Mouse (Mus musculus) liver, postnatal 0 days (tissue): ENCODE measurements around the gene M1ap. TPM values are rescaled to one million over a fixed set of nuclear protein-coding genes. Genes with fewer than 3 reads are reported as not detected.
A peak's percentile ranks its signal among the peaks of the same experiment; 100 is the strongest.

Experiments used
- ATAC-seq: fragments of 200-750 bp; cut with Nextera tagmentation; 2 replicates; pipeline ENCODE4 v1.8.0; 2017; ENCODE audit warnings: mild to moderate bottlenecking, moderate library complexity
- DNase-seq: peaks from one replicate; pipeline ENCODE4 v3.0.0-alpha.2; 2016
- H3K27ac ChIP-seq: fragments of 300-500 bp; sonication (generic); 2 replicates; pipeline ENCODE4 v1.5.1; 2014; ENCODE audit warnings: antibody characterized with exemption, moderate library complexity, mild to moderate bottlenecking, low read depth
- H3K27me3 ChIP-seq: fragments of 300-500 bp; sonication (generic); 2 replicates; pipeline ENCODE4 v1.6.1; 2014; ENCODE audit warnings: low read length, control low read depth, mixed read lengths; ENCODE audit not compliant: insufficient read depth
- H3K36me3 ChIP-seq: fragments of 300-500 bp; sonication (generic); replicated peaks from 2 replicates; pipeline ENCODE4 v1.6.1; 2014; ENCODE audit warnings: mild to moderate bottlenecking, control low read depth, low read length, moderate library complexity, mixed read lengths; ENCODE audit not compliant: insufficient read depth
- H3K4me1 ChIP-seq: fragments of 300-500 bp; sonication (generic); 2 replicates; pipeline ENCODE4 v1.6.1; 2014; ENCODE audit warnings: antibody characterized with exemption, mild to moderate bottlenecking, control low read depth; ENCODE audit not compliant: insufficient read depth
- H3K4me2 ChIP-seq: fragments of 300-500 bp; sonication (generic); 2 replicates; pipeline ENCODE4 v1.6.1; 2014; ENCODE audit warnings: low read depth, mild to moderate bottlenecking, low read length, moderate library complexity, mixed read lengths
- H3K4me3 ChIP-seq: fragments of 300-500 bp; sonication (generic); 2 replicates; pipeline ENCODE4 v1.5.1; 2014; ENCODE audit warnings: low read depth, low read length
- H3K9ac ChIP-seq: fragments of 300-500 bp; sonication (generic); replicated peaks from 2 replicates; pipeline ENCODE4 v1.6.1; 2014; ENCODE audit warnings: mild to moderate bottlenecking, moderate library complexity
- H3K9me3 ChIP-seq: fragments of 300-500 bp; sonication (generic); 2 replicates; pipeline ENCODE4 v1.6.1; 2016; ENCODE audit warnings: mild to moderate bottlenecking, control low read depth, low read length, mixed read lengths
- CTCF ChIP-seq: sonication (generic); IDR thresholded peaks from 2 replicates; pipeline ENCODE4 v1.5.1; 2016; ENCODE audit warnings: antibody characterized with exemption, low read depth
- EP300 ChIP-seq: IDR thresholded peaks from 2 replicates; pipeline ENCODE4 v1.6.1; 2016; ENCODE audit warnings: antibody characterized with exemption, low read depth, mild to moderate bottlenecking
- WGBS: fragments of 180-500 bp; shearing (Covaris S2); extraction: QIAGEN DNeasy Blood & Tissue Kit; methylation state at CpG from one replicate; pipeline ENCODE4 v1.1.7; 2014; ENCODE audit not compliant: insufficient replicate concordance; 5-methylcytosine and 5-hydroxymethylcytosine counted together
- polyA plus RNA-seq: library from polyadenylated mRNA; unstranded; fragments of >200 nt; fragmentation: Nextera tagmentation; extraction: Ambion mirVana; gene quantifications from 2 replicates; pipeline ENCODE4 v1.2.1, GENCODE M21; 2015

M1ap gene
- polyA plus RNA-seq, 1 experiment from 2014 or later, result 4.3 TPM

DNA sequence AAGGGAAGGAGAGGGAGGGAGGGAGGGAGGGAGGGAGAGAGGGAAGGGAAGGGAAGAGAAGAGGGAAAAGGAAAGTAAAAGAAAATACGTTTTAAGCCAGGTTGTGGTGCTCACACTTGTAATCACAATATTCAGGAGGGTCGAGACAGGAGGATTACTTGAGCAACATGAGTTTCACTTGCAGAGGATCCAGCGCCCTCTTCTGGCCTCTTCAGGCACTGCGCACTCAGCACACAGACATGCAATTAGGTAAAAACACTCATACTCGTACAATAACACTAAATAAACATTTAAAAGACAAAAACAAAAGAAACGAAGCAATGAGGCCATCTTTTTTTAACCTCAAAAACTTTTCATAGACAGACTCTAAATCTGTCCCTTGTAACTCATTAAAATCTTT lies 952 bp upstream of the M1ap start:
- no peaks in the 10 kb centered on the region for H3K4me1 ChIP-seq
- H3K36me3 ChIP-seq, result no peaks in the 10 kb centered on the region
- WGBS, result 47% methylated on average over 6 of the region's 6 CpGs
- DNase-seq (peak; percentile 44), ATAC-seq (no peak)
- no peak overlapping the region for H3K4me3 ChIP-seq
- no peaks in the 10 kb centered on the region; the same call in 1 of the 2 replicates for H3K9me3 ChIP-seq
- TF ChIP-seq EP300, result no peak
- peak; percentile 60 for TF ChIP-seq CTCF
- no peak overlapping the region for H3K27ac ChIP-seq
- no peak overlapping the region for H3K4me2 ChIP-seq
- H3K27me3 ChIP-seq, result no peaks in the 10 kb centered on the region
- no peak overlapping the region for H3K9ac ChIP-seq

DNA sequence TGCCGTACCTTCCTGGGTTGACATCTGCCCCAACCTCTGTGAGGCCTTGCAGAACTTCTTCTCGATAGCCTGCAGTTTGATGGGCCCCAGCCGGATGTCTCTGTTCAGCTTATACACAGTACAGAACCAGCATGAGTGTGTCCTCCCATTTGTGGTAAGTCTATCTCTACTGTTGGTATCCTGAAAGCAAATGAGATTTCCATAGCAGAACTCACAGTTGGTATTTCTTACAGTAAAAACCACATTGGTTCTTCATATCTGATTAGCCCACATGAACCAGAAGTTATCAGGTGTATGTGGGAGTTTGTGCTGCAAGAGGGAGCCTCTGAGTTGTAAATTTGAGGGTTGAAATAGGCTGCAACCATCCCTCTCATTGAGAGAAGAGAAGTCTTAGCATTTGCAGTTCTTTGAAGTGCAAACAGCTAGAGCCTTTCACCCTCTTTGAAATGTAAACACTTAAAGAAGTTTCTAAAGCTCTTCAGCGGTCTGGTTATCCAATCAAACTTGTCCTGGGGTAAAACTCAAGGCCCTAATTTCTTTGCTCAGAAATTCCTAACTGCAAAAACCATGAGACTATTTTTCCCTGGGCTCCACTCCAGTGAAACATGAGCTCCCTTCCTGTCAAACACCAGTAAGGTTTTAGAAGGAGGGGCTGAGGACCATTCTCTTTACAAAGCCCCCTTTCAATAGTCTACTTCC lies 10.0 kb downstream of the M1ap start:
- WGBS, result 41% methylated on average over 4 of the region's 4 CpGs
- no peak for DNase-seq
- Histone ChIP-seq H3K27ac (no peak overlapping the region), H3K9ac (no peak overlapping the region), H3K9me3 (no peaks in the 10 kb centered on the region), H3K27me3 (no peaks in the 10 kb centered on the region), H3K4me2 (no peak overlapping the region), H3K4me3 (no peak overlapping the region), H3K4me1 (0 out of 2 replicates have a peak, but pooled peaks cover 2% of the 10 kb centered on the region), H3K36me3 (no peaks in the 10 kb centered on the region)
- TF ChIP-seq CTCF, result no peak
- no peak for TF ChIP-seq EP300
- no peak for ATAC-seq

DNA sequence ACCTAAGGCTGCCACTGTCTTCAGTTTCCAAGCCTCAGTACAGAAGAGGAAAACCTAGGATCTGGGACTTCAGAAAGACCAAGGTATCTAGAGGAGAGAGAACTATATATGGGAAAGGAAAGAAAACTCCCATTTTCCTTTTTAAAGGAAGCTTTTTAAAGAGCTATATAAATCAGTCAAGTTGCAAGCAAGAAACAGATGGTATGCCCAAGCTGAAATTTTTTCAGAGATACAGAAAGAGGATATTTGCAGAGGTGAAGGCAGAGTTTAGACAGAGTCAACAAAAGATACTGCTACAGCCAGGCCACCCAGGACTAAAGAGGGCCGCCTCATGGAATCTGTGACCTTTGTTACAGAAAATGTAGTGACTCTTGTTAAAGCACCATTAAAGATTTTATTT lies 15.0 kb downstream of the M1ap start:
- no peaks in the 10 kb centered on the region for H3K36me3 ChIP-seq
- H3K27ac ChIP-seq, result no peak overlapping the region
- H3K4me2 ChIP-seq, result no peak overlapping the region
- no peak for DNase-seq
- H3K4me3 ChIP-seq, result no peak overlapping the region
- H3K9ac ChIP-seq, result no peak overlapping the region
- ATAC-seq, result no peak
- H3K27me3 ChIP-seq, result no peaks in the 10 kb centered on the region
- WGBS, result 43% methylated on average over 1 of the region's 1 CpGs
- 0 out of 2 replicates have a peak, but pooled peaks cover 2% of the 10 kb centered on the region for H3K4me1 ChIP-seq
- no peaks in the 10 kb centered on the region for H3K9me3 ChIP-seq
- TF ChIP-seq EP300, result no peak
- TF ChIP-seq CTCF, result no peak

DNA sequence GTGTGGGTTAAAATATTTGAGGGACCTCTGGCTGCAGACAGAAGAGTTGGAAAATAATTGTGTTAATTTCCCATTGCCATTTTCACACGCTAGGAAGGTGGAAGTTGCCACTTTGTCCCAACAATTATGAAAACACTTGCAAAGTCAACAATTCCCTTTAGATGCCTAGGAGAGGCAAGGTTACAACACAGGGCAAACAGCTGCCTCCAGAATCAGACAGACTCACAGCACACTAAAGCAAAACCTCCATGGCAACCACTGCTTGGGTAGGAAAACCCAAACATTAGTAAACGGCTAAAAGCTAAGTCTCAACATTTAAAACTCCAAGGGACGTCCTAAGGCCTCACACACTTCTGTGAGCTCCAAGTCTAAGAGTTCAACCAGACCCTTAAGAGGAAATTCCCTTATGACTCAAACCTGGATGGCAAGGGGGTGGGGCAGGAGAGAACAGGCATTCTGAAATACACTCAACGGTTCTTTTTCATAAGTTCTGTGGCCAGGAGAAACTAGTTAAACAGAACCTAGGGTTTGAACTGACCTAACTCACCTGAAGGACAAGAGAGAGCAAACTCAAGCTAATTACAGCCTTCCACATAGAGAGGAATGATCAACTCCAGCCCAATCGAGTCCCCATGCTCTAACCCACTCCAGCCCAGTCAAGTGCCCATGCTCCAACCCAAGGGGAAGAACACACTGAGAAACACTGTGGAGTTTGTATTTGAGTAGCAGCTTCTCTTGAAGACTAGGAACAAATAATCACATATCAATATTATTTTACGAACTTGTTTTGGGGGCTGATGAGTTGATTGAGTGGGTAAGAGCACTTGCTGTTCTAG lies 22.8 kb downstream of the M1ap start:
- Histone ChIP-seq H3K9ac (no peak overlapping the region), H3K27ac (no peak overlapping the region), H3K4me3 (no peak overlapping the region), H3K4me1 (no peaks in the 10 kb centered on the region), H3K27me3 (no peaks in the 10 kb centered on the region), H3K9me3 (no peaks in the 10 kb centered on the region), H3K36me3 (no peaks in the 10 kb centered on the region), H3K4me2 (no peak overlapping the region)
- TF ChIP-seq CTCF (no peak), EP300 (no peak)
- 56% methylated on average over 6 of the region's 6 CpGs for WGBS
- DNase-seq (no peak), ATAC-seq (peak; percentile 57; the same call in 1 of the 2 replicates)

DNA sequence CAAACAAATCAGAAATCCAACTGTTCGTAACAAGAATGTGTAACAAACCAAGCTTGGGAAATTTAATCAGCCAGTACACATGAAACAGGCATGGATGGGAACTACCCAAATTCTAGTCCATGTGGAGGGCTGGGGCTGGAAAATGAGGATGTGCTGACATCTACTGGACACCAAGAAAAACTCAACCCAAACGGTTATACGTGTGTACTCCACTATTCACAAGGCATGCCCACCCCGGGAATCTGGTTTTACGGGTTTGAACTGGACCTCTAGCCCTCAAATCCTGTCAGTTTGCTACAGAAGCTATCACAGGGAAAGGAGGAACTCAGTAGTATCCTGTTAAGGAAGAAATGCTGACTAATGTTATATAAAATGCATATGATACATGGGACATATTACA lies 24.3 kb downstream of the M1ap start:
- no peaks in the 10 kb centered on the region for H3K36me3 ChIP-seq
- 5% methylated on average over 5 of the region's 5 CpGs for WGBS
- TF ChIP-seq EP300 (no peak), CTCF (peak; percentile 84)
- H3K9ac ChIP-seq, result no peak overlapping the region
- H3K9me3 ChIP-seq, result no peaks in the 10 kb centered on the region
- no peak overlapping the region for H3K4me3 ChIP-seq
- no peaks in the 10 kb centered on the region for H3K27me3 ChIP-seq
- ATAC-seq (peak; percentile 72), DNase-seq (peak; percentile 59)
- no peak overlapping the region for H3K4me2 ChIP-seq
- no peak overlapping the region for H3K27ac ChIP-seq
- no peaks in the 10 kb centered on the region for H3K4me1 ChIP-seq

DNA sequence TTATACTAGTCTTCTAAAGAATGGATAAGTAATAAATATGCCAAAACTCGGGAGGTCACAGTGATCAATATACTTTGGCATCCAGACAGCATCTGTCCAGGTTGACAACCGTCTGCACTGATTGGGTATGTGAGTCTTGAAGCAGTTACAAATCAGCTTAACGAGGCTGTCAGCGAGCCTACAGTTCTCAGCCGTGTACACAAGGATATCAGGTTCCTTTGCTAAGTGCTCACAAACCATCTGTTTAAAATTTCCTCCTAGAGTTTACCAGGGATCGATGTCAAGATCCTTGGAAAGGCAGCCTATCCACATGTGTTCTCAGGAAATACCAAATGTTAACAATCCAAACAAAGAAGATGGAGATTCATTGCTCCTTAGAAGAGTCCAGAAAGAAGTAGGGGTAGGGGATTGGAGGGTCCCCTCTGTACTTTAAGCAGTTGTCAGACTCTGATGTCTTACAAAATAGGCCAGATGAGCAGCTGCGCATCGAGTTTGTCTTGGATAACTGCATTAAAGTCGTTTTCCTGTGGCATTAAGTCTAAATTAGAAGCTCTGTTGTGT lies 40.8 kb downstream of the M1ap start:
- no peak overlapping the region for H3K9ac ChIP-seq
- no peak overlapping the region for H3K4me3 ChIP-seq
- no peaks in the 10 kb centered on the region for H3K4me1 ChIP-seq
- ATAC-seq (no peak), DNase-seq (no peak)
- H3K4me2 ChIP-seq, result no peak overlapping the region
- TF ChIP-seq CTCF, result no peak
- no peak for TF ChIP-seq EP300
- H3K27ac ChIP-seq, result no peak overlapping the region
- no peaks in the 10 kb centered on the region for H3K9me3 ChIP-seq
- no peaks in the 10 kb centered on the region for H3K27me3 ChIP-seq
- WGBS, result 42% methylated on average over 9 of the region's 9 CpGs
- no peaks in the 10 kb centered on the region for H3K36me3 ChIP-seq
